Mouse (Mus musculus): Measurements from ENCODE around the gene Gabbr2.

Gene Gabbr2

GRCm38 (mm10) chr4:46770090-46770489, 221.6 kb downstream of the Gabbr2 start:
- DNase-seq (ENCODE audit: low read depth, low spot score) = no peak

DNA sequence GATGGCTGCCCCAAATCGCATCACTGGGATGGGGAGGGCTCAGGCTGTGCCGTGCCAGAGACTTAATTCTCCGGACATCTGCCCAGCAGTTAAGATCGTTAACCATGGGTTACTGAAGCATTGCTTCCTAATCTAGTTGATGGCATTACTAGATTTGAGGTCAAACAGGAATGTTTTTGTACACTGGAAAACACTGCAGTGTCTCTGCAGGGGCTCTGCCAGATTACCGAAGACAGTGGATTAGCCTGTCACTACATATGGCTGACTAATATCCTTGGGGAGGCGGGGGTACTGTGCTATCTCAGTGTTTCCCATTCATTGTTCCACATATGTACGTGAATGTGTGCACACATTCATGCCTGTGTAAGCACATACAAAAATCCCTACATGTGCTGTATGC, 225.3 kb downstream of the Gabbr2 start:
- no peak for DNase-seq (ENCODE audit: low read depth, low spot score)

DNA sequence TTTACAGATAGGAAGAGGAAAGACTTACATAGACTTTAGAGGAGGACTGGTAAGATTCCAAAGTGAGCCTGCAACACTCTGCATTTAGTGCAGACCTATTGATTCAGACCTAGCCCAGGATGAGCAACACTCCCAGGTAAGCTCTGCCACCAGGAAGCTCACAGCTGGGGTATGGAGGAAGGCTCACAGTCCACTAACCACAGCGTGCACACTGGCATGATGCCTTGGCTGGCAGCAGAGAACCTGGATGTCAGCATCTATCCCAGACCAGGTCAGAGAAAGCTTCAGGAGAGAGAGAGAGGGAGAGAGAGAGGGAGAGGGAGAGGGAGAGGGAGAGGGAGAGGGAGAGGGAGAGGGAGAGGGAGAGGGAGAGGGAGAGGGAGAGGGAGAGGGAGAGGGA, 231.8 kb downstream of the Gabbr2 start:
- no peak for DNase-seq (ENCODE audit: low read depth, low spot score)

- no peak for DNase-seq (ENCODE audit: low read depth, low spot score)
Observed at GRCm38 (mm10) chr4:46758340-46759041, 233.2 kb downstream of the Gabbr2 start.

- peak; percentile 16 for DNase-seq (ENCODE audit: low read depth, low spot score)
Observed at GRCm38 (mm10) chr4:46754407-46755194, 237.1 kb downstream of the Gabbr2 start.

DNA sequence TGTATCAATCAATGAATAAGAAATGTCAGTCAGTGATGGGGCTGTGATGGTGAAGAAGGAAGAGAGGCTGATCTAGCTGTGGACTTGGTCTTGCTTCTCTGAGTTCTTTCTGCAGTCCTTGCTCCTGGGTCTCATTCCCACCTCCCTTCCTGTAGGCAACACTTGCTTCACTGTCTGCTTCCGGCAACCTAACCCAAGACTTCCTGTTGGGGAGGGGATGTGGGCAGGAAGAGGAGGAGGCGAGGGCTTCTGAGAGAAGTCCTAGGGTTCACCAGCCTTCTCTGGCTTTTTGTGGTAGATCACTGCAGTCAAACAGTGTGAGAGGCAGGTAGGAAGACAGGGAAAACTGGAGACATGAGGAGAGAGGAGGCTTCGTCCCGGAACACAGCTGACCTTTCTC, 239.4 kb downstream of the Gabbr2 start:
- DNase-seq (ENCODE audit: low read depth, low spot score) = peak; percentile 47

DNA sequence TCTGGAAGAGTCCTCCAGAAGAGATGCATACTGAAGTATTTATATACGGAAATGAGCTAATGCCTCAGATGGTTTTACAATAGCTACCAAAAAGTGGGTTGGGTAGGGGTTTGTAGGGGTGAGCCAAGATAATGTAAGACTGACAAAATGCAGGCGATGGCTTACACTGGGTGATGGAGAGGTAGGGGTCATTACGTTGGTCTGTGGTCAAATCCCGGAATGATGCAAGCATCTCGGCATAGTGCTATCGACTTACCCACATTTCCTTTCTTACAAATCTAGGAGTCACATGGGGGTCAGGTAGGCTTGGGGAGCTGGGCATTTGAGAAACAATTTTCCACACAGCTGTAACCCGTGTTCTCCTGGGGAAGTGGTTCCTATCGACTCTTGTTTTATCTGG, 242.7 kb downstream of the Gabbr2 start:
- no peak for DNase-seq (ENCODE audit: low read depth, low spot score)

GRCm38 (mm10) chr4:46747007-46747746, 244.5 kb downstream of the Gabbr2 start:
- DNase-seq (ENCODE audit: low read depth, low spot score) = no peak

DNA sequence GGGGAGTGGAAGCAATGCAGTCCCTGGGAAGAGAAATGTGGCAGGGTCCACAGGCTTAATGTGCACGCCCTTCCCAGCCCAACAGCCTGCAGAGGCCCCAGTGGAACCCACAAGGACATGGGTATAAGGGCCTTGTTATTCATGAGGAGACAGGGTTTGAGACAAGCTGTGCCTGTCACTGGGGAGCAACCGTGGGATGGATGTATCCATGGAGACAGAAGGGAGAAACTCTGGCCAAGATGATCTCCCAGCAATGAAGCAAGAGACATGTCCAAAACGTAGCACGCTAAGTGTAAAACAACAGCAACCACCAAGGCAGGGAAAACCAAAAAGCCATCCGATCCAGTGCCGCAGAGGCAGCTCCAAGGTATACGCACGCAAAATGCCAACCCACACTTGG, 246.1 kb downstream of the Gabbr2 start:
- DNase-seq (ENCODE audit: low read depth, low spot score) = no peak

GRCm38 (mm10) chr4:46744583-46745155, 247.0 kb downstream of the Gabbr2 start:
- no peak for DNase-seq (ENCODE audit: low read depth, low spot score)

- no peak for DNase-seq (ENCODE audit: low read depth, low spot score)
Observed at GRCm38 (mm10) chr4:46742601-46743000, 249.1 kb downstream of the Gabbr2 start.

- no peak for DNase-seq (ENCODE audit: low read depth, low spot score)
Observed at GRCm38 (mm10) chr4:46736910-46737511, 254.7 kb downstream of the Gabbr2 start.

DNA sequence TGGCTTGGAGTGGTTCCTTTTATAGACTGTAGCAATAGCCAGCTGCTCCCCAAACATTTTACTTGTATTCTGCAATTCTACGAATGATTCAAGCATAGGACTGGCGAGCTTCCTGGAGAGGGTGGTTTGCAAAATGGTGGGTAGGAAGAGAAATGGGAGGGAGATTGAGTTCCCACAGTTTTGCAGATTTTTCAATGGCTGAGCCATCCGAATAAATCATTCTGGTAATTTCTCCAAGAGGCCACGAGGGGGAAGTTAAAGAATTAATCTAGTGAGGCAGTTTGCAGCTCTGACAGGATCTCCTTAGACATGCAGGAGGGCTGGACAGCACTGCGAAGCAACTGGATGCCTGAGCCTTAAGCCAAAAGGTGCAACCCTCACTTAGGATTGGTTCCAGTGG, 256.8 kb downstream of the Gabbr2 start:
- DNase-seq (ENCODE audit: low read depth, low spot score) = peak; percentile 3

DNA sequence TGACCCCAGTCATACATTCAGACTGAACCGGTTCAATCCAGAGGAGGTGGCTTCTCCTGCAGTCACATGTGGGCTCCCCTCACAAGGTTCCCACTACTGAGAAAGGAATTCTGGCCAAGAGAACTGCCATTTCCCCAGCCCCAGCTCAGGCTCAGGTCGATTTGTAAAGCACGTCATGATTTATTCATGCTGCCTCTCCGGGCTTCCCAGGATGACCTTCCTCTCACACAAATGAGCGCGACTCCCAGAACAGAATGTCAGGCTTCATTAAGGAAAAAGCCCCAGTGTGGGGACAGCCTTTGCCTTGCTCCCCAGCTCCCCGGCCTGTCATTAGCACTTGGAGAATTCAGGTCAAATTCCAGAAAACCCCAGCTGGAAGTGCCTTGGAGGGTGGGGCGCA, 260.1 kb downstream of the Gabbr2 start:
- no peak for DNase-seq (ENCODE audit: low read depth, low spot score)

DNA sequence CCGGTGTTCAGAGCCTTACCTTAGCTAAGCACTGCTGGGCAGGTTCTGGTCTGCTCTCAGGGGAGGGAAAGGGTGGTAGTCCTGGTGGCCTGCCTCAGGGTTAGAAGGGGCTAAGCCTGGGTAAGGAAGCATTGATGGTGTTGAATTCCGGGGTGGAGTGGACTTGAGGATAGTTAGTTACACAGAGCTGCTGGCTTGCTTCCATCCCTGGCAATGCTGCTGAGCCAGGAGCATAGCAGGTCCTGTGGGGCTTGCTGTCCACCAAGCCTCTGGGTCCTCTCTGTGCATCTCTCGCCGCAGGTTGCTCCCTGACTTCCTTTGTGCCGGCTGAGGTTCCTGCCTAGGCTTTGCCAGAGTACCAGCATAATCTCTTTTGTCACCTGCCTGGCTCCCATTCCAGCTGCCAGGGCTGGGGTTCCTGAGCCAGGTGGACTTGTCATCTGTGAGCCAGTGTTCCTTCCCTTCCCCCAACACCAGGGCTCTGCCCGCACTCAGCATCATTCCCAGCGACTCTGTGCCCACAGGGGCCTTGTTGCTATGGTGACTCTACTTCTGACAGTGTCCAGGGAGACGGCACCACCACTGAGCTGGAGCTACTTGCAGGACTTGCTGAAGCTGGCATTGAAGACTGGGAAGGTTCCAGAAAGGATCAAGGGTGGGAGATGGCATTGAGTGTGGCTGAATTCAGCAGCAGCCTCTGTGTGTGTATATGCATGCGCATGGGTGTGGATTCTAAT, 262.2 kb downstream of the Gabbr2 start:
- DNase-seq (ENCODE audit: low read depth, low spot score) = no peak

DNA sequence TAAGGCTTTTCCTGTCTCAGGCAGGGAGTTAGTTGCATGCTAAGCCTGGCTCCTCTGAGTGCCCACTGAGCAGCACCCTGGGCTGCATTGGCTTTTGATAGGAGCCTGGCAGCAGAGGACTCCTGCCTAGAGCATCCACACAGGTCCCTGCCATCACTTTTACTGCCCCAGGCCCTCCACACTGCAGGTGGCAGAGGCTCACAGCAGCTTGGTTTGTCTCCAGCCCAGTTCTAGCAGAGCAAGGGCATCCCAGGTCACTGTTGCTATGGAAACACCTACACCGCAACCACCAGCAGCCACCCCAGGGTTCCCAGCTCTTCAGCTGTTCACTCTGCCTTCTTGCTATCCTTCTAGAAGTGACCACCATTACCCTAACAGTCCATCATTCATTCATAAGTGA, 263.4 kb downstream of the Gabbr2 start:
- DNase-seq (ENCODE audit: low read depth, low spot score) = no peak

DNA sequence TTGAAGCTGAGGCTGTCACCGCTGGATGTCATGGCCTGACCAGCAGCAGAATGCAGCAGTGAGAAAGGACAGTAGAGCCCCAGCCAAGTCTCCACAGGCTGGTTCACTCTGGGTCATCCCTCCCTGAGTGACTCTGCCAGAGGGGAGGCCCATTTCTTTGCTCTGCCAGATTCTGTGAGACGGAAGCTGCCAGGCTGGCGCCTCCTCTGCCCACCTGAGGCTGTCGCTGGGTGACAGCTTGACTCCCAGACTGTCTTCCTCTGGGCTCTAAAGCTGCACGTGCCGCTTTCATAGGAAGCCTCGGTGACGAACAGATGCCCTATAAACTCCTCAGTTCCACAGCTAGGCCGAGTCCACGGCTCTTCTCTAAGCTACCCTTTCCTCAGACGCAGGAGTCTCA, 264.5 kb downstream of the Gabbr2 start:
- no peak for DNase-seq (ENCODE audit: low read depth, low spot score)

DNA sequence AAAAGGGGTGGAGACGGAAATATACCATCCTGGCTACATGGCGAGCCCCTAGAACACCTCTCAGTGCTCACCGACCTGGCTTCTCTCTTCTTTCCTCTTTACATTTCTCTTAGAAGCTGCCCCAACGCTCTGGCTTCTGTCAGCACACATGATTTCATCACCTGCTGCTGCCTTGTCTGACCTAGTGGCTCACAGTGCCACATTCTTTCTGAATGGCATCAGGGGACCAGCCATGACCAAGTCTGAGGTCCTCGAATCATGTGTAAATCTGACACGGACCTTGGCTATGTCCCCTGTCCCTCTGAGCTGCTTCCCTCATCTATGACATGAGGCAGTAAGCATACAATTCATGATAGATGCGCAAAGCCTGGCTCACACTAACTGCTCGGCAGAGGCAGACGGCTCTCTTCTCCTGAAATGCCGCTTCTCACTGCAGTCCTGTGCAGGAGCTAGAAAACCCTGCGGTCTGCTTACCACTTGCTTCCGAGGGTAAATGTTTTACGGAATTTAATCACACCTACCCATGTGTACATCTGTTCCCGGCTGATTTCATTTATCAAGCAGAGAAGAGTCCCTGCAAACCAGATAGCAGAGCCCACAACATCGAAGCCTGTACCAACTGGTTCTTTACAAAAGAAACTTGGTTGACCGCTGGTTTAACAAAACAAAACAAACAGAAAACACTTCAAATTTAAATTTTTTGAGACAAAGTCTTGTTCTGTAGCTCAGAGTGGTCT, 270.7 kb downstream of the Gabbr2 start:
- DNase-seq (ENCODE audit: low read depth, low spot score) = no peak

- DNase-seq (ENCODE audit: low read depth, low spot score) = no peak
Observed at GRCm38 (mm10) chr4:46720070-46720469, 271.6 kb downstream of the Gabbr2 start.

- DNase-seq (ENCODE audit: low read depth, low spot score) = no peak
Observed at GRCm38 (mm10) chr4:46718624-46719023, 273.0 kb downstream of the Gabbr2 start.
